Mouse (Mus musculus): Measurements from ENCODE around the gene Slc6a6. TPM values are rescaled to one million over a fixed set of nuclear protein-coding genes. Genes with fewer than 3 reads are reported as not detected.
A peak's percentile ranks its signal among the peaks of the same experiment; 100 is the strongest.

Slc6a6 gene
- 108 and 114 TPM in 2 replicates for polyA plus RNA-seq (2012; rRNA removed)

- peaks cover 15% of the 10 kb centered on the region for H3K4me1 ChIP-seq (ENCODE audit: control insufficient read depth, insufficient read depth, low read length)
- H3K27me3 ChIP-seq (ENCODE audit: control insufficient read depth, insufficient read depth, low read length): no peaks in the 10 kb centered on the region
- peak within 1 kb of the TSS; percentile 80 for H3K4me3 ChIP-seq (ENCODE audit: control insufficient read depth, low read depth, low read length)
- TF ChIP-seq CTCF (IDR thresholded peaks at IDR 0.05; ENCODE audit: control insufficient read depth, insufficient read depth, insufficient replicate concordance, low read depth, low read length) (no peak), POLR2A (IDR thresholded peaks at IDR 0.05; ENCODE audit: control insufficient read depth, low read depth, low read length) (0 out of 2 replicates have a peak, but pooled peaks have one; percentile 49)
- 0 out of 2 replicates have a peak within 1 kb of the TSS, but pooled peaks have one; percentile 14 for H3K27ac ChIP-seq (ENCODE audit: control insufficient read depth, insufficient read depth, low read depth, low read length)
- H3K36me3 ChIP-seq (ENCODE audit: control insufficient read depth, insufficient read depth, low read length): no peaks in the 10 kb centered on the region
Measured at GRCm38 (mm10) chr6:91683602-91684473, at the start of gene Slc6a6. Slc6a6 (plus strand) TSS chr6:91684053.

DNA sequence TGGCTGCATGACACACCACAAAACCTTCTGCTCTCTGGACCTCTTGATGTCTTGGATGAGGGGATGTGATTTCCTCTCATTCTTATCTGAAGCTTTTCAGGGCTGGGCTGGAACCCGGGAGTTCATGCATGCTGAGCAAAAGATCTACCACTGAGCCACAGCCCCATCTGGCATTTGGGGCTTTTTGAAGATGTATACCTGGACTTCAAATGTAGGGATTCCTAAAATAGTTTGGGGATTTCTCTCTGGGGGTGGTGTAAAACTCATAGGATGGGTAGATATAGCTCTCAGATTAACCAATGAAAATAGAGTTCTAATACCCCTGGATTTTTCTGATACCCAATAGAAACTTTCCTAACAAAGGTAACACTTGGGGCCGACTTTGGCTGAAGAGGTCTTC lies 49.4 kb upstream of the Slc6a6 start:
- Histone ChIP-seq H3K4me3 (ENCODE audit: control insufficient read depth, low read depth, low read length) (no peak overlapping the region), H3K27me3 (ENCODE audit: control insufficient read depth, insufficient read depth, low read length) (no peaks in the 10 kb centered on the region; the same call in 1 of the 2 replicates), H3K36me3 (ENCODE audit: control insufficient read depth, insufficient read depth, low read length) (no peaks in the 10 kb centered on the region), H3K4me1 (ENCODE audit: control insufficient read depth, insufficient read depth, low read length) (no peaks in the 10 kb centered on the region), H3K27ac (ENCODE audit: control insufficient read depth, insufficient read depth, low read depth, low read length) (no peak overlapping the region)
- TF ChIP-seq CTCF (IDR thresholded peaks at IDR 0.05; ENCODE audit: control insufficient read depth, insufficient read depth, insufficient replicate concordance, low read depth, low read length) (no peak), POLR2A (IDR thresholded peaks at IDR 0.05; ENCODE audit: control insufficient read depth, low read depth, low read length) (no peak)

- no peak overlapping the region for H3K4me3 ChIP-seq (ENCODE audit: control insufficient read depth, low read depth, low read length)
- no peak overlapping the region for H3K27ac ChIP-seq (ENCODE audit: control insufficient read depth, insufficient read depth, low read depth, low read length)
- H3K27me3 ChIP-seq (ENCODE audit: control insufficient read depth, insufficient read depth, low read length): no peaks in the 10 kb centered on the region; the same call in 1 of the 2 replicates
- no peaks in the 10 kb centered on the region for H3K36me3 ChIP-seq (ENCODE audit: control insufficient read depth, insufficient read depth, low read length)
- TF ChIP-seq CTCF (IDR thresholded peaks at IDR 0.05; ENCODE audit: control insufficient read depth, insufficient read depth, insufficient replicate concordance, low read depth, low read length) (no peak), POLR2A (IDR thresholded peaks at IDR 0.05; ENCODE audit: control insufficient read depth, low read depth, low read length) (no peak)
- no peaks in the 10 kb centered on the region for H3K4me1 ChIP-seq (ENCODE audit: control insufficient read depth, insufficient read depth, low read length)
Measured at GRCm38 (mm10) chr6:91634876-91635275, 49.0 kb upstream of the Slc6a6 start.

DNA sequence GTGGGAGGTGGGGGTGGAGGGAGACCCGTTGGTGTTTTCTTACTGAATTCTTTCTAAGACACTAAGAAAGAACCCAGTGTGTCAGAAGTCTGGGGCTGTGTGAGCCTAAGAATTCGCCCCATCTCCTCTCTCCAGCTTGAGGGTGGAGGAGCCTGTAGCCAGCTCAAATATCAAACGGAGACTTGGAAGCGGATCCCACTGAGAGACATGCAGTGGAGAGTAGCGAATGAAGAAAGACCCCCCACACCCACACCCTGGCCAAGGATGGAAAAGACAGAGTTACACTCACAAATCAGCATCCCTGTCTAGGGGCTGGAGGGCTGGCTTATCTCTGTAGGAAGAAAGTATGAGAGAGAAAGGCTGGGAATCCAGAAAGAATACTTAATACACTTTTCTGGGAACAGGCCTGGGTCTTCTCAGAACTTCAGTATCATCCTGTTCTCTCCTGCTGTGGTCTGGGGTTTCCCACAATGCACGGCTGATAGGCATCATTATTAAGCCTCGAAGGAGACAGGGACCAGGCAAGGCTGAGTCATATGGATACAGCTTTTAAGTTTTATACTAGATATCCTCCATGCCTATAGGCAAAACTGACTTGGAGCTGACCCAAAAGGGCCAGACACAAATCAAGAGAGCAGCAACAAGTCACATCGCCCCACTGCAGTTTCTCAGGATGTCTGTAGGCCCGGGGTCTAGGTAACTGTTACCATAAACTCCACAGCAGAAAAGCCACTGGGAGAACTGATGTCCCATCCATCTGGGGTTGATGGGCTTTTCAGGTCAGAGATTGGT lies 45.5 kb upstream of the Slc6a6 start:
- H3K27me3 ChIP-seq (ENCODE audit: control insufficient read depth, insufficient read depth, low read length): no peaks in the 10 kb centered on the region; the same call in 1 of the 2 replicates
- no peak overlapping the region for H3K27ac ChIP-seq (ENCODE audit: control insufficient read depth, insufficient read depth, low read depth, low read length)
- H3K36me3 ChIP-seq (ENCODE audit: control insufficient read depth, insufficient read depth, low read length): no peaks in the 10 kb centered on the region
- TF ChIP-seq POLR2A (IDR thresholded peaks at IDR 0.05; ENCODE audit: control insufficient read depth, low read depth, low read length) (no peak), CTCF (IDR thresholded peaks at IDR 0.05; ENCODE audit: control insufficient read depth, insufficient read depth, insufficient replicate concordance, low read depth, low read length) (no peak)
- no peaks in the 10 kb centered on the region for H3K4me1 ChIP-seq (ENCODE audit: control insufficient read depth, insufficient read depth, low read length)
- no peak overlapping the region for H3K4me3 ChIP-seq (ENCODE audit: control insufficient read depth, low read depth, low read length)

DNA sequence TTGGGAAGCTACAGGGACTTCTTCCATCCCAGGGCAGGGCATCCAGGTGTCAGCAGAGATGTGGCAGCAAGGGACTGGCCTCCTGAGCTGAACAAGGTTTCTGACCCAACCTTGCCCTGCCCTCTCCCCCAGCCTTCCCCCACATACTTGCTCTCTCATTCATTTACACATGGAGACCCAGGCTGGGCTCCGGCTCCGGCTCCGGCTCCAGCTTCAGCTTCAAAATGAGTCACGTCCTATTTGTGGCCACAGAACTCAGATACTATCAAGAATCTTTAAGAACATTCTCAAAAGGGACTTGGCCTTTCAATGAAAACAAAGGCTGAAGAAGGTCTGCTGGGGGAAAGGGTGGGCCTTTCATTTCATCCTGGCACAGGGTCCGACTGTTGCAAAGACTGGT lies 40.8 kb upstream of the Slc6a6 start:
- H3K36me3 ChIP-seq (ENCODE audit: control insufficient read depth, insufficient read depth, low read length): no peaks in the 10 kb centered on the region
- H3K4me1 ChIP-seq (ENCODE audit: control insufficient read depth, insufficient read depth, low read length): no peaks in the 10 kb centered on the region
- H3K4me3 ChIP-seq (ENCODE audit: control insufficient read depth, low read depth, low read length): no peak overlapping the region
- no peaks in the 10 kb centered on the region for H3K27me3 ChIP-seq (ENCODE audit: control insufficient read depth, insufficient read depth, low read length)
- TF ChIP-seq POLR2A (IDR thresholded peaks at IDR 0.05; ENCODE audit: control insufficient read depth, low read depth, low read length): no peak
- no peak for TF ChIP-seq CTCF (IDR thresholded peaks at IDR 0.05; ENCODE audit: control insufficient read depth, insufficient read depth, insufficient replicate concordance, low read depth, low read length)
- no peak overlapping the region for H3K27ac ChIP-seq (ENCODE audit: control insufficient read depth, insufficient read depth, low read depth, low read length)

DNA sequence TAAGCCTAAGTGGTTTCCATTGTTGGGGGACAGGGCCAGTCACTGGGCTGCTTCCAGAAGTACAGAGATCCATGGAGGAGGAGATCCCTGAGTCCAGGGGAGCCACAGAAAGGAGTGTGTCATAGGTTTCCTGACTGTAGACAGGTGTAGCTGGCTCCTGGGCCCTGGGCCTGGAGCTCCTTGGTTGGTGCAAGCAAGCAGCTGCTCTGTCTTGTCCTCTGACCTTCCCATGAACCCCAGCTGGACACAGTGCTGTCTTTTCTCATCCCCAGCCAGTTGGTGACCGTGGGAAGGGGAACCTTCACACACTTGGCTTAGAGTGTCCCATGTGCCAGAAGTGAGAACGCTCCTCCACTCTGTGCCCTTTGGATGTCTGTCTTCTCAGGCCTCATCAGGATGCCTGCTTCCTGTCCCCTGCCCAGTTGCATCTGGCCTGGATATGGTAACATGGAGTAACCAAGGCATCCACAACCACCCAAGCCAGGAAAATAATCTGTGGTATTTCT lies 40.4 kb upstream of the Slc6a6 start:
- Histone ChIP-seq H3K36me3 (ENCODE audit: control insufficient read depth, insufficient read depth, low read length) (no peaks in the 10 kb centered on the region), H3K4me3 (ENCODE audit: control insufficient read depth, low read depth, low read length) (no peak overlapping the region), H3K27me3 (ENCODE audit: control insufficient read depth, insufficient read depth, low read length) (no peaks in the 10 kb centered on the region), H3K27ac (ENCODE audit: control insufficient read depth, insufficient read depth, low read depth, low read length) (no peak overlapping the region), H3K4me1 (ENCODE audit: control insufficient read depth, insufficient read depth, low read length) (no peaks in the 10 kb centered on the region)
- no peak for TF ChIP-seq POLR2A (IDR thresholded peaks at IDR 0.05; ENCODE audit: control insufficient read depth, low read depth, low read length)
- no peak for TF ChIP-seq CTCF (IDR thresholded peaks at IDR 0.05; ENCODE audit: control insufficient read depth, insufficient read depth, insufficient replicate concordance, low read depth, low read length)

DNA sequence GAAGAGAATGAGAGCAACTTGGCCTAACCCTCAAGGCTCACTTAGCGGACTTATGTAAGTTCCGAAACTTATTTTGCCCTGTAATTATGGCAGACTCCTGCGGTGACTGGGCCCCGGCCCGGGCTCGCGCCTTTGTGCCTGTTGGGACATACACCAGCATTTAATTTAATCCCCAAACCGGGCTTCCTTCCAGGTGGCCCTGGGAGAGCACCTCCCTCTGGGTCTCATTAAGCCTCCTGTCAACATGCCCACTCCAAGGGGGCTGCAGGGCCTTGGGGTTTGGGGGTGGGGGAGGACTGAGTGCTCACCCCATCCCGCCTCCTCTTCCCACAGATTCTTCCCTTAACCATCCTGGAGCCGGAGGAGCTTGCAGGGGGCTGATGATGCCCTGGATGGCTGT lies 37.8 kb upstream of the Slc6a6 start:
- no peaks in the 10 kb centered on the region for H3K36me3 ChIP-seq (ENCODE audit: control insufficient read depth, insufficient read depth, low read length)
- H3K27me3 ChIP-seq (ENCODE audit: control insufficient read depth, insufficient read depth, low read length): no peaks in the 10 kb centered on the region
- H3K27ac ChIP-seq (ENCODE audit: control insufficient read depth, insufficient read depth, low read depth, low read length): no peak overlapping the region
- no peak for TF ChIP-seq POLR2A (IDR thresholded peaks at IDR 0.05; ENCODE audit: control insufficient read depth, low read depth, low read length)
- no peak for TF ChIP-seq CTCF (IDR thresholded peaks at IDR 0.05; ENCODE audit: control insufficient read depth, insufficient read depth, insufficient replicate concordance, low read depth, low read length)
- no peaks in the 10 kb centered on the region for H3K4me1 ChIP-seq (ENCODE audit: control insufficient read depth, insufficient read depth, low read length)
- no peak overlapping the region for H3K4me3 ChIP-seq (ENCODE audit: control insufficient read depth, low read depth, low read length)

Data from testis, adult 2 months (tissue).